Mouse (Mus musculus) embryonic facial prominence, embryonic 14.5 days (tissue): ENCODE results near the gene Mark2. TPM values are rescaled to one million over a fixed set of nuclear protein-coding genes. Genes with fewer than 3 reads are reported as not detected.
A peak's percentile ranks its signal among the peaks of the same experiment; 100 is the strongest.

ENCODE experiments used
- ATAC-seq: fragments of 200-750 bp; cut with Nextera tagmentation; 2 replicates; pipeline ENCODE4 v1.8.0; 2017; ENCODE audit warnings: low read depth, moderate number of reproducible peaks, moderate TSS enrichment
- DNase-seq: peaks from one replicate; pipeline ENCODE4 v3.0.0-alpha.2; 2015; ENCODE audit warnings: low spot score
- H3K27ac ChIP-seq: fragments of 300-500 bp; sonication (generic); replicated peaks from 2 replicates; pipeline ENCODE4 v1.5.1; 2014; ENCODE audit warnings: low read depth, mild to moderate bottlenecking, low read length, moderate library complexity
- H3K27me3 ChIP-seq: fragments of 300-500 bp; sonication (generic); replicated peaks from 2 replicates; pipeline ENCODE4 v1.6.1; 2014; ENCODE audit warnings: low read length; ENCODE audit not compliant: control insufficient read depth, insufficient read depth
- H3K36me3 ChIP-seq: fragments of 300-500 bp; sonication (generic); 2 replicates; pipeline ENCODE4 v1.6.1; 2014; ENCODE audit warnings: low read length, mixed read lengths; ENCODE audit not compliant: control insufficient read depth, insufficient read depth
- H3K4me1 ChIP-seq: fragments of 300-500 bp; sonication (generic); 2 replicates; pipeline ENCODE4 v1.6.1; 2014; ENCODE audit warnings: antibody characterized with exemption, low read length; ENCODE audit not compliant: control insufficient read depth, insufficient read depth
- H3K4me2 ChIP-seq: fragments of 300-500 bp; sonication (generic); 2 replicates; pipeline ENCODE4 v1.6.1; 2014; ENCODE audit warnings: low read depth, mild to moderate bottlenecking, low read length, moderate library complexity, mixed read lengths
- H3K4me3 ChIP-seq: fragments of 300-500 bp; sonication (generic); 2 replicates; pipeline ENCODE4 v1.5.1; 2014; ENCODE audit warnings: low read depth, mild to moderate bottlenecking, low read length
- H3K9ac ChIP-seq: fragments of 300-500 bp; sonication (generic); 2 replicates; pipeline ENCODE4 v1.6.1; 2014; ENCODE audit warnings: low read depth, mild to moderate bottlenecking, low read length, moderate library complexity, mixed read lengths
- H3K9me3 ChIP-seq: fragments of 300-500 bp; sonication (generic); 2 replicates; pipeline ENCODE4 v1.6.1; 2016; ENCODE audit warnings: low read length; ENCODE audit not compliant: control insufficient read depth
- WGBS: fragments of 180-500 bp; shearing (Covaris S2); extraction: QIAGEN DNeasy Blood & Tissue Kit; methylation state at CpG from one replicate; pipeline ENCODE4 v1.1.7; 2014; 5-methylcytosine and 5-hydroxymethylcytosine counted together
- polyA plus RNA-seq: library from polyadenylated mRNA; unstranded; fragments of >200 nt; fragmentation: Nextera tagmentation; extraction: Ambion mirVana; gene quantifications from 2 replicates; pipeline ENCODE4 v1.2.1, GENCODE M21; 2014

The Mark2 gene
- polyA plus RNA-seq, 1 experiment from 2014 or later: 42.1 TPM

- Histone ChIP-seq H3K36me3 (no peaks in the 10 kb centered on the region), H3K4me3 (no peak overlapping the region)
- WGBS: 86% methylated on average over 1 of the region's 1 CpGs
These were observed 79.1 kb downstream of the Mark2 start for GRCm38 (mm10) chr19:7262592-7262991.

GRCm38 (mm10) chr19:7261964-7262363 is 79.7 kb downstream of the Mark2 start:
- no peak overlapping the region for H3K4me3 ChIP-seq
- H3K27ac ChIP-seq: no peak overlapping the region
- ATAC-seq (no peak), DNase-seq (no peak)
- H3K36me3 ChIP-seq: no peaks in the 10 kb centered on the region
- no peak overlapping the region for H3K9ac ChIP-seq
- H3K4me2 ChIP-seq: no peak overlapping the region
- WGBS: 89% methylated on average over 3 of the region's 3 CpGs
- H3K9me3 ChIP-seq: peaks cover 5% of the 10 kb centered on the region; the same call in 1 of the 2 replicates
- H3K27me3 ChIP-seq: no peaks in the 10 kb centered on the region
- peaks cover 20% of the 10 kb centered on the region for H3K4me1 ChIP-seq

More at GRCm38 (mm10) chr19:7262592-7262991, 79.1 kb downstream of the Mark2 start:
- Histone ChIP-seq H3K4me1 (peaks cover 24% of the 10 kb centered on the region), H3K27ac (no peak overlapping the region), H3K9me3 (peaks cover 5% of the 10 kb centered on the region; the same call in 1 of the 2 replicates), H3K27me3 (no peaks in the 10 kb centered on the region), H3K4me2 (no peak overlapping the region), H3K9ac (no peak overlapping the region)
- no peak for DNase-seq
- no peak for ATAC-seq

DNA sequence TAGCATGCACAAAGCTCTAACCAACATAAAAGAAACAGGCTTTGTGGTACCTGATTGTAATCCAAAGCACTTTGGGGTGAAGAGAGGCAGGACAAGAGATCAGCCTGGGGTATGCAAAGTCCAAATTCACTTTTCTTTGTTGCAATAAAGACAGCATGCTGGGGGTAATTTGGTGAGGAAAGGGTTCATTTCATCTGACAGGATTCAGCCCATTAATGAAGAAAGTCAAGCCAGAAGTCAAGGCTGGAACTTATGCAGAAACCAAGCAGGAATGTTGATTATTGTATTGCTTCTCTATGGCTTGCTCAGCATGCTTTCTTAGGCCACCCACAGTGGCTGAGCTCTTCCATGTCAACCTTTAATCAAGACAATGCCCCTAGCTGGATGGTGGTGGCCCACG is 80.2 kb downstream of the Mark2 start:
- no peaks in the 10 kb centered on the region for H3K36me3 ChIP-seq
- no peaks in the 10 kb centered on the region for H3K27me3 ChIP-seq
- peaks cover 5% of the 10 kb centered on the region; the same call in 1 of the 2 replicates for H3K9me3 ChIP-seq
- H3K27ac ChIP-seq: no peak overlapping the region
- WGBS: 77% methylated on average over 1 of the region's 1 CpGs
- H3K9ac ChIP-seq: no peak overlapping the region
- ATAC-seq: no peak
- no peak overlapping the region for H3K4me3 ChIP-seq
- H3K4me2 ChIP-seq: no peak overlapping the region
- DNase-seq: no peak
- peaks cover 16% of the 10 kb centered on the region for H3K4me1 ChIP-seq

- DNase-seq (no peak), ATAC-seq (peak; percentile 41; the same call in 1 of the 2 replicates)
- Histone ChIP-seq H3K9ac (no peak overlapping the region), H3K4me3 (no peak overlapping the region), H3K27ac (no peak overlapping the region), H3K4me2 (no peak overlapping the region), H3K27me3 (no peaks in the 10 kb centered on the region), H3K9me3 (peaks cover 5% of the 10 kb centered on the region; the same call in 1 of the 2 replicates), H3K36me3 (no peaks in the 10 kb centered on the region), H3K4me1 (no peaks in the 10 kb centered on the region)
- WGBS: 72% methylated on average over 5 of the region's 5 CpGs
These were observed 83.8 kb downstream of the Mark2 start for GRCm38 (mm10) chr19:7257881-7258280.

GRCm38 (mm10) chr19:7246021-7246420 is 95.6 kb downstream of the Mark2 start:
- DNase-seq (no peak), ATAC-seq (no peak)
- no peak overlapping the region for H3K4me2 ChIP-seq
- H3K9ac ChIP-seq: no peak overlapping the region
- no peaks in the 10 kb centered on the region for H3K9me3 ChIP-seq
- no peak overlapping the region for H3K4me3 ChIP-seq
- WGBS: 71% methylated on average over 3 of the region's 3 CpGs
- H3K27me3 ChIP-seq: no peaks in the 10 kb centered on the region
- H3K4me1 ChIP-seq: no peaks in the 10 kb centered on the region
- H3K27ac ChIP-seq: no peak overlapping the region
- H3K36me3 ChIP-seq: no peaks in the 10 kb centered on the region

DNA sequence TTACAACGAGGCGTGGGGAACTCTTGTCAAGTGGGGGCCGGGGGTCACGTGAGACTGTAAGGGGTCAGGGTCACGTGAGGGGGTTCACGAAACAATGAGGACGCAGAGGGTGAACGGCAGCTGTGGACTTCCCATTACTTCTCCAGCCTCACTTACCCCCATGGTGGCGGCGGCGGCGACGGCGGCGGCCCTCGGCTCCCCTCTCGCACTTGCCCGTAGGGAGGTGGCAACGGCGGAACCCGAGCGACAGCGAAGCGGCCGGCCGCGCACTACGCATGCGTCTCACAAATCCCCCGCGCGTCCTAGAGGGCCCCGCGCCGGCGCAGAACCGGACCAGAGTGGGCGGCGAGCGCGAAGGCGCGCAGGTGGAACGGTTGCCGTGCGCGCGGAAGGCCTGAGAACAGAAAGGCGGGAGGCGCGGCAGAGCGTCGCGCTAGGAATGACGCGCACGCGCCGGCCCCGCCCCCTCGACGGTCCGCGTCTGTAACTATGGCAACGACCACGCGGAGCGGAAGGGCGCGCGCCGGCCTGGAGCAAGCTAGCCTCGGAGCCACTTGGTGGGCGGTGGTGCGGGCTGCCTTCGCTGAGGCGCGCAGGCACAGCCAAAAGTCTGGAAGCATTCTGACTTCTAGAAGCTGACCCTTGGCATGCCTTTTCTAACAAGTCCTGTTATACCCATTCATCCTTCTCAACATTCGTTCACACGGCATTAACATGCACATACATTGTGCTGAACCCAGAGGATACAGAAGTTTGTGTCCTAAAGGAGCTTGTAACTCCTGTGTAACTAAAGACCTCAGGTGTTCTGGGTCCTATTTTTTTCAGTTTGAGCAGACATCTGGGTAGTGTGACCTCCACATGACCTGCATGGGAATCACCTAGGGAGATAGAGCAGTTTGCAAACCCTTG is 100.6 kb downstream of the Mark2 start, which contains the start of gene Naa40:
Gene Naa40 (minus strand): TSS at position 402 of the 909 bp plus-strand sequence.
- under 1% methylated on average over 56 of the region's 80 CpGs for WGBS
- ATAC-seq: peak; percentile 98

DNA sequence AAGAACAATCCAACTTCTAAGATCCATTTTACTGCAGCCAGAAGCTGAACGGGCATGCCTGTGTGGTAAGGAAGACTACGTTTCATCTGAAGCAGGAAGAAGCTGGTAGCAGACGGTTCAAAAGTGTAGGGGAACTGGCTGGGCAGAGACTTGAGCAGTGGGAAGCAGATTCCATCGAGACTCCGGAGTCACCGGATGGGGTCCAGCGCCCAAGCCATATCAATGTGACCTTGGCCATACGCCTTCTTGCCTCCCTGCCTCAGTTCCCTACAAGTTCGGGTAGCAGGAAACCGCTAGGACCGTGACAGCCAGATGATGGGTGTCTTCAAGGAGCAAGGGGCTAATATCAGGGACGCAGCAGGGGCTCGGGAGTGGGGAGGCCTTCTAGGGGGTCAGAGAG is 101.4 kb downstream of the Mark2 start:
- ATAC-seq: no peak
- Histone ChIP-seq H3K27me3 (no peaks in the 10 kb centered on the region), H3K4me2 (peak overlapping the region; percentile 73), H3K9me3 (no peaks in the 10 kb centered on the region), H3K9ac (peak overlapping the region; percentile 82), H3K36me3 (peaks cover 19% of the 10 kb centered on the region), H3K4me1 (peaks cover 6% of the 10 kb centered on the region; the same call in 1 of the 2 replicates), H3K27ac (peak overlapping the region; percentile 73; the same call in 1 of the 2 replicates), H3K4me3 (peak overlapping the region; percentile 69)
- no peak for DNase-seq
- whole genome bisulfite sequencing: 2% methylated on average over 13 of the region's 13 CpGs

More for the DNA sequence above, 100.6 kb downstream of the Mark2 start, which contains the start of gene Naa40:
- H3K4me1 ChIP-seq: peaks cover 6% of the 10 kb centered on the region; the same call in 1 of the 2 replicates
- H3K36me3 ChIP-seq: peaks cover 17% of the 10 kb centered on the region
- H3K4me2 ChIP-seq: peak within 1 kb of the TSS; percentile 73
- H3K9ac ChIP-seq: peak within 1 kb of the TSS; percentile 82
- DNase-seq: peak; percentile 97
- H3K4me3 ChIP-seq: peak within 1 kb of the TSS; percentile 69
- peak within 1 kb of the TSS; percentile 73; the same call in 1 of the 2 replicates for H3K27ac ChIP-seq
- no peaks in the 10 kb centered on the region for H3K27me3 ChIP-seq
- H3K9me3 ChIP-seq: no peaks in the 10 kb centered on the region

DNA sequence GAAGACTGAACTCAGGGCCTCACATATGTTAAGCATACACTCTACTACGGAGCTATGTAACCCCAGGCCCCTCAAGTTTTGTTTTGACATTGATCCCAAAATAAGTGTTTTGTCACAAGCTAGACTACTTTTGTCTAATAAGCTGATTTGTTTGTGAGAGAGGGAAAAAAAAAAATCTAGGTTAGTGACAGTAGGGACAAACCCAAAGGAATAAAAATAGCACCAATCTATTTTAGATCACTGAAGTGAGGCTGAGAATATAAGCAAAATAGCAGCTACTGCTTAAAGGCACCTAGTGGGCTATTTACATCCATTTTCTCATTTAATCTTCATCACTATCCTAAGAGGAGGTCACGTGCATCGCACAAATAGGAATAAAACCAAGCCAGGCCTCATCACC is 102.1 kb downstream of the Mark2 start:
- 85% methylated on average over 3 of the region's 3 CpGs for WGBS

More for the DNA sequence above, 102.1 kb downstream of the Mark2 start:
- Histone ChIP-seq H3K36me3 (peaks cover 19% of the 10 kb centered on the region), H3K4me1 (peaks cover 6% of the 10 kb centered on the region; the same call in 1 of the 2 replicates), H3K27ac (no peak overlapping the region), H3K27me3 (no peaks in the 10 kb centered on the region), H3K4me3 (peak overlapping the region; percentile 69), H3K4me2 (peak overlapping the region; percentile 73), H3K9ac (peak overlapping the region; percentile 82), H3K9me3 (no peaks in the 10 kb centered on the region)
- ATAC-seq (no peak), DNase-seq (no peak)
